Mouse (Mus musculus) bone marrow macrophage, adult 2 months (primary cell): Measurements from ENCODE around the gene Gm3854.
"Not testable (repeated sequence)": the region's sequence is repeated elsewhere in the genome, so short reads cannot be mapped to it uniquely, and the experiment has no call there.

Experiments used
- CTCF ChIP-seq: IDR thresholded peaks from 2 replicates; pipeline ENCODE4 v1.5.1; 2012; ENCODE audit warnings: low read depth, mild to moderate bottlenecking, low read length, moderate library complexity
- POLR2A ChIP-seq: IDR thresholded peaks from 2 replicates; pipeline ENCODE4 v1.6.1; 2012; ENCODE audit warnings: mild to moderate bottlenecking, low read depth, low read length, borderline replicate concordance

- not testable (repeated sequence) for TF ChIP-seq POLR2A, CTCF
Measured at GRCm38 (mm10) chr7:6300796-6301195, 42.8 kb upstream of the Gm3854 start.
